Mouse (Mus musculus) fat pad, adult 2 months (tissue): Measurements from ENCODE around the gene A730049H05Rik.
A peak's percentile ranks its signal among the peaks of the same experiment; 100 is the strongest.

Source experiments
- DNase-seq: peaks from one replicate; pipeline ENCODE4 v3.0.0-alpha.2; 2011; ENCODE audit warnings: low read depth, low spot score; ENCODE audit errors: extremely low read depth

Gene A730049H05Rik

GRCm38 (mm10) chr6:92826561-92826960 lies 10.3 kb downstream of the A730049H05Rik start:
- DNase-seq = no peak

GRCm38 (mm10) chr6:92827360-92827759 lies 11.1 kb downstream of the A730049H05Rik start:
- no peak for DNase-seq

DNA sequence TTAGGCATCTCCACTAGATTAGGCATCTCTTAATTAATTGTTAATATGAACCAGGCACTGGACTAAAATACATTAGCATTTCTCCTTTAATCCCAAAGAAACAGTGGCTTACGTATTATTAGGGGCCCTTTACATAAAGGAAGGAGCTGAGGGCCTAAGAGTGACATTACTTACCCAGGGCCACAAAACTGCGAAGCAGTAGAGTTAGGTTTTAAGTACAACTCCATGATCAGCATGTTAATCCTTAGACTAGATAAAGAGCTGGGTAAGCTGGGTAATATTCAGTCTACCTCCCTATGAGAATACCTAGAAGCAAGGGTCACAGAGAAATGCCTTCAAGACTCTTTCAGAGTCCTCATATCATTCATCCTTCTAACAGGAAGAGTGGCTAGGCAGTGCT lies 12.9 kb downstream of the A730049H05Rik start:
- DNase-seq = no peak

- DNase-seq = no peak
Observed at GRCm38 (mm10) chr6:92831106-92831505, 14.8 kb downstream of the A730049H05Rik start.

- DNase-seq = no peak
Observed at GRCm38 (mm10) chr6:92842000-92842399, 25.7 kb downstream of the A730049H05Rik start.

DNA sequence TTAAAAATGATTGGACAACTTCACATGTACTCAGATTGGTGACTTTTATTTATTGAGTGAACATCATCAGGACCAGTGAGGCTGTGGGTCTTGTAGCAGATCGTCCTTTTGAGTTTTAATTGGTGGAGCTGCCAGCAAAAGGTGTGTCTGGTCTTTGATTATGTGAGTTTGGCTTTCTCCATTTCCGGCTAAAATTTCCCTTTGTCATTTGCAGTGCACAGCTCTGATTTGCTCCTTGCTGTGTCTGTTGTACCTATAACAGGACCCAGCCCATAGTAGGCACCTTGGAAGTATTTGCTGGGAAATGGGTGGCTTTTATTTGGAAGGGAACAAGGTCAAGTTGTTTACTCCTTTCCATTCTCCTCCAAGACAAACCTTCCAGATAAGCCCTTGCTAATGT lies 27.2 kb downstream of the A730049H05Rik start:
- no peak for DNase-seq

GRCm38 (mm10) chr6:92845898-92846297 lies 29.6 kb downstream of the A730049H05Rik start:
- DNase-seq = no peak

- no peak for DNase-seq
Observed at GRCm38 (mm10) chr6:92846614-92847013, 30.3 kb downstream of the A730049H05Rik start.

- no peak for DNase-seq
Observed at GRCm38 (mm10) chr6:92849208-92849607, 32.9 kb downstream of the A730049H05Rik start.

- peak; percentile 19 for DNase-seq
Observed at GRCm38 (mm10) chr6:92850250-92850649, 34.0 kb downstream of the A730049H05Rik start.

GRCm38 (mm10) chr6:92854873-92855272 lies 38.6 kb downstream of the A730049H05Rik start:
- DNase-seq = no peak

DNA sequence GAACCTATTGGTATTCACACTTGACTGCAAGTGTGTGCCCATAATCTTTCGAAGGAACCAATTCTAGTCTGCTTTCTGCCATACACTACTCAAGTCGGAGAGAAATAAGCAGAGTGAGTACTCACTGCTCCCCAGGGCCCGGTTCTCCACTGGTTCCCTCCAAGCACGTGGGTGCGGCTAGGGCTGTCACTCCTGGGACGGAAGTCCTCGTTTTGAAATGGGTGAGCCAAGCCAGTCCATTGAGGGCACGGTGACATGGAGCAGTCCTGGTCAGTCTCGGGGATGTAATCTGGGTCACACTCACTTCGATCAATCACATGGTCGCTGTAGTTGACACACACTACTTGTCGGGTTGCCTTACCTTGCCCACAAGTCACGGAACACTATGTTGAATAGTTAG lies 41.5 kb downstream of the A730049H05Rik start:
- no peak for DNase-seq

DNA sequence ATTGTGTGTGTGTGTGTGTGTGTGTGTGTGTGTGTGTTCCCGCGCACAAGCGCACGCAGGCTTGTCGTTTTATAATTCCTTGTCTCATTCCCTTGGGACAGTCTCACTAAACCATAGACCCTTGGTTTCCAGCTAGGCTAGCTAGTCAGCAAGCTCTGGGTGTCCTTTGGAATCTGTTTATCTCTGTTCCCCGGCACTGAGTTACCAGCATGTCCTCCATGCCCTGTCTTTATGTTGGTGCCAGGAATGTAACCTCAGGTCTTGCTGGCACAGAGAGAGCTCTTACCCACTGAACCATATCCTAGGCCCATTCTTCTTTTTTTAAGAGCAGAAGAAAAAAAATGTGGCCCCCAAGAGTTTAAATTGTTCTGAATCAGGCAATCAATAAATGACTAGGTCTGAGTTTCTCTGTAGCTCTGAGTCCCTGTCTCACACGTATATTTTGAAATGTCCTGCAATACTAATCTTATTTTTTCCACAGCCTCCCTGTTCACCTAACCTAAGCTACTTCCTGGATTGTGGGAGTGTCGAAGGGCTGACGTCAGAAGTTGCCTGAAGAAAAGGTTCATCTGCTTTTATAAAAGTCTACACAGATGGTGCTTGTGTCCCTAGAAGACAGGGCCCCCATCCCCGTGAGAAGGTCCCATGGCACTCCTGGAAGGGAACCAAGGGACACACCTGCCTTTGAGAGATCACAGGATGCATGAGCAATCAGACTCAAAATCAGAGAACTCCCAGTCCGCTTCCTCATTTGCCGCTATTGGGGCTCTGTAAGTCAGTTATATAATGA lies 42.6 kb downstream of the A730049H05Rik start:
- DNase-seq = no peak

GRCm38 (mm10) chr6:92860285-92860912 lies 44.1 kb downstream of the A730049H05Rik start:
- no peak for DNase-seq

- DNase-seq = no peak
Observed at GRCm38 (mm10) chr6:92862599-92862998, 46.3 kb downstream of the A730049H05Rik start.

DNA sequence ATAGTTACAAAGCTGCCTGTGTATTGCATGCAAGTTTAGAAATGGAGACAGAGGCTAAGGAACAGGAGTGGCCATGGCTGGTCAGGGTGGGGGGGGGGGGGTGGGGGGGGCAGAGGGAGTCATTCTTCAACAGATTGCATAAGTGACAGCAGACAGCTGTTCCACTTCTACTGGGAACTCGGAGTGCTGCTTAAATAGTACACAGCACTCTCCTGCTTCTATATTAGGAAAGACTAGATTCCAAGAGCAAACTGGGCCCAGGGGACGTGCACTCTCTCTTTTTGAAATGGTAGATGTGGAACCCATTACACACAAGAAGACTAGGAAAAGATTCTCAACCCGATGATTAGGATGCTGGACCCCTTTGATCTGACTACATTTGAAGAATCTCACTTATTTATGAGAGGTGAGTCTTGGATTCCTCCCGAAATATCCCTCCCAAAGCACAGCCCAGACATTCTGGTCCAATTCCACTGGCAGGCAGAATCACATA lies 52.9 kb downstream of the A730049H05Rik start, which contains the start of gene Gm15737:
Gene Gm15737, plus strand, starts transcription at position 269 of the 493 bp plus-strand sequence.
- DNase-seq = no peak

DNA sequence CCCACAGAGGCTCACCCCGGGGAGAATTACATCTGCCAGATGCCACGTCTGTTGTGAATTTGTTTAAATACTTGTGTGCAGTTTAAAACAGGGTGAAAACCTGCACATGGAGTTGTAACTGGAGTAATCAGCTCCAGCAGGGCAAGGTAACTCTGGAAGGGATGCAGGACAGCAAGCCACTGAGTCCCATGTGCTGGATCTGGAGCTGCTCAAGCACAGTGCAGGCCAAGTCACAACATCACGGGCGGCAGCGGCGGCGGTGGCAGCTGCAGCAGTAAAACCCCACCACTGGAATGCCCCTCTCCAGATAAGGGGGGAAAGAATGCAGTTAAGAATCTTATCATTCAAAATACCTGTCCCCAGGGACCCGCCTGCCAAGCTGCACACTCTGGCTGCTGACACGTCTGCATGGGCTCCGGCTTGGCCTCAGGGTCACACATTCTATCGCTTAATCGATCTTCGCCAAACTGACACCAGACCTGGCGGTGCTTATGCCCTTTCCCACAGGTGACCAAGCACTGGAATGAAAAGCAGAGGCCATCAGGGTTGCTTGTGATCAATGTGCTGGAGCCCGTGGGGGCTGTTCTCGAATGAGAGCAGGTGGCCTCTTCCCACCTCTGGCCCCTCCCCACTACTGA lies 53.4 kb downstream of the A730049H05Rik start:
- DNase-seq = no peak

DNA sequence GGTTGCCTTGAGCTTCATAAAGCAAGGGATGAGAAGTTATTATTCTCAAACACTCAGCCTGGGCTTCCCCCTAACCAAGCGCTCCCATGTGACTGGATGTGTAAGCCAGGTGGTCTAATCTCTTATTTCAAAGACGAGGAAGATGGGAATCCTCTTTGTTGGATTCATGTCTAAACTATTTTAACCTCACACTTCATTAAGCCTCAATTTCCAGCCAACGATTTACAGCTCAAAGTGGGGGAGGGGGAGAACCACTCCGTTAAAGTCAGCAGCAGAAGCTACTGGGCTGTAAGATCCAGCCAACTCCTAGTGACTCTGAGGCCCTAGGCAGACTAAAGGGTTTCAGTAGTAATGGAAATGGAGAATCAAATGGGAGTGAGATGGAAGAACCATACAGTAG lies 55.5 kb downstream of the A730049H05Rik start:
- DNase-seq = no peak

DNA sequence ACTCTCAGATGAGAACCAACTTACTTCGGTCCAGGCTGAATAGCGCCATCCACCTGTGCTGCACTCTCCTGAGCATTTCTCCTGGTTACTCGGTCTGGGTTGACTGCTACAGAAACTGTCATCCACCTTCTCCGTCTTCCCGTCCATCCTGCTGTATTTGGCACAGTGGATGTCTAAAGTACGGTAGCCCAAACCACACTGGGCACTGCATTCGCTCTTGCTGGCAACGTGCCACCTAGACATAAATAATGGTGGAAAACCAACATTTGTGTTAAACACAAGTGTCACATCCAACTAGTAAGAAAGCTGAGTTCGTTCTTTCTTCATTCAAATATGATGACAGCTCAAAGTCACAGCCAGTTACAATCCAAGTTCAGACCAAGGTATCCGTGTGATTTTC lies 56.5 kb downstream of the A730049H05Rik start:
- DNase-seq = no peak

- DNase-seq = no peak
Observed at GRCm38 (mm10) chr6:92874854-92875253, 58.6 kb downstream of the A730049H05Rik start.

- no peak for DNase-seq
Observed at GRCm38 (mm10) chr6:92875340-92875739, 59.1 kb downstream of the A730049H05Rik start.

DNA sequence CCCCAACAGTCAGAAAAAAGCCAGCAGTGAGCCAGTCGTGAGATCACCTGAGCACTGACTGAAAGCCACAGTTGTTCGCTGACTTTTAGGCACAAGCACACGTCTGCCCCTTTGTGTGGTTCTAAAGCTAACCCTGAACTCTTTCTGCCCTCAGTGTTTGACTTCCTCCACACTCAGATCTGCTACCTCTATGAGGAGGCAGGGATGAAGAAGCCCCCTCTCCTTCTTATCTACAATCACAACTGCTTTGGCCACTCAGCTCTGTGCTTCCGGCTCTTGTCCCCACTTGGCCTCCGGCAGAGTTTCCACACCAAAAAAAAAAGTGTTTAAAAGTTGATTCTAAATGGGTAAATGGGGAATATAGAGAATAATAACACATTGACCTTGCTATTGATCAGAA lies 59.8 kb downstream of the A730049H05Rik start:
- no peak for DNase-seq
